Mouse (Mus musculus) lung, postnatal 0 days (tissue): Measurements from ENCODE around the gene Set.

Source experiments
- CTCF ChIP-seq: IDR thresholded peaks from 2 replicates; pipeline ENCODE4 v1.5.1; 2016; ENCODE audit warnings: antibody characterized with exemption, mild to moderate bottlenecking
- EP300 ChIP-seq: IDR thresholded peaks from 2 replicates; pipeline ENCODE4 v1.6.1; 2016; ENCODE audit warnings: antibody characterized with exemption, mild to moderate bottlenecking, control low read depth

DNA sequence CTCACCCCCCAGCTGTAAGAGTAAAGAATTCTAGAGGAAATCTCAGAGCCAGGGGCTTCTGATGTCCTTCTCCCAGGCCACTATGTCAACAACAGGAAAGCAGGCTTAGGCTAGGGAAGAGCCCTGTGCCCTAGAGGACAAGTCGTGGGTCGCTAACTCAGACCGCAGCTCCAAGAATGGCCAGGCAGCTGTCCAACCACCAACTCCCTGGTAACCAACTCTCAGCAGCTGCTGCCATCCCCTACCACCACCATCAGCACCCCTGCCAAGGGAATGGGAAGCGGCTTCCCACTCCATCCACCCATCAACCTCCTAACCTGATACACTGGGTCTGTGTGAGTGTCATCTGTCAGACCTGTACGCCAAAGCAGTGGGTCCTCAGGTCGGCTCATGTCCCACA, 24.2 kb upstream of the Set start:
- no peak for TF ChIP-seq CTCF
- TF ChIP-seq EP300 = no peak
